Mouse (Mus musculus): Measurements from ENCODE around the gene Dnajb1.

GRCm38 (mm10) chr8:83602650-83603029, 5.4 kb upstream of the Dnajb1 start:
- TF ChIP-seq POLR2A (IDR thresholded peaks at IDR 0.05; ENCODE audit: insufficient read depth, low read depth, low read length) (no peak), CTCF (IDR thresholded peaks at IDR 0.05; ENCODE audit: insufficient read depth, low read depth, low read length) (no peak)
